Mouse (Mus musculus) activated CD4-positive, CD25-positive, alpha-beta regulatory T cell, adult 4 months (primary cell): Measurements from ENCODE around the gene Arhgap18. TPM values are rescaled to one million over a fixed set of nuclear protein-coding genes. Genes with fewer than 3 reads are reported as not detected.

Experiments
- ATAC-seq: one replicate; pipeline ENCODE4 v1.8.0; 2017
- polyA plus RNA-seq, 2 experiments: library from polyadenylated mRNA; unstranded; fragments of 100-300 nt; shearing (Covaris generic); gene quantifications; one replicate each; pipeline ENCODE4 v1.2.1; 2017

Gene Arhgap18
- polyA plus RNA-seq, 2 experiments from 2014 or later = 34.7 to 37.5 TPM

- no peak for ATAC-seq
These were observed 27.4 kb downstream of the Arhgap18 start for GRCm38 (mm10) chr10:26780581-26780980.

DNA sequence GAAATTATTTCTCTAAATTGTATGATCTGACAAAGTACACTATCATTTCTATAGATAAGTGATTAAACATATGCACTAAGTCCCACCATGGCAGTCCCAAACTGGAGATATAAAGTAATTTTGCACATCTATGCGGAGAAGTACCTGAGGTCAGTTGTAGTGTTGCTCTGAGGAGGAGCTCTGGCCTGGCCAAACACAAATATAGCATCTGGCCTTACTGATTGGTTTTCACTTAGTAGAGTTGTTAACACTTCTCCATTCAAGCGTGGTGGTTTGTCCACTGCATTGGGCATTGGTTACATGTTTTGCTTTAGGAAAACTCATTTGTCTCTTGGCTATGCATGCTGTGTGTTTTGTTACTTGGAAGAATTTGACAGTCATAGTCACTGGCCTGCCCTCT lies 36.5 kb downstream of the Arhgap18 start:
- ATAC-seq = no peak

DNA sequence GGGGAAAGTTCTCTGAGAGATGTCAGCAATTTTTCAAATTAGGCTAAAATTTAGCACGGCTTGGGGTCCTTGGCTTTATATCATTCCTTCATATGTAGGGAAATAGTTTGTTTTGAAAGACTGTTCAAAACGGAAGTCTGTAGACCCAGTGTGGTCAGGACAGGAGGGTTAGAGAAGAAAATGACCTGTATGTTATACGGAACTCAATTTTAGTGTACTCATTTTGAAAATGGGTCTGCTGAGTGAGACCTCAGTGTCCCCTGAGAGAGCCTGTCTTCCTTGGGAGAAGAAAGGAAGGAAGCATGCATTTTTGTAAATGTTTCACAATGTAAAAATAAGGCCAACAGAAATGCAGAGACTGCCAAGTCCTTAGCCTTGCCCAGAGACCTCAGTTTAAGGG lies 38.6 kb downstream of the Arhgap18 start:
- ATAC-seq = no peak

- no peak for ATAC-seq
These were observed 39.8 kb downstream of the Arhgap18 start for GRCm38 (mm10) chr10:26793013-26793412.

DNA sequence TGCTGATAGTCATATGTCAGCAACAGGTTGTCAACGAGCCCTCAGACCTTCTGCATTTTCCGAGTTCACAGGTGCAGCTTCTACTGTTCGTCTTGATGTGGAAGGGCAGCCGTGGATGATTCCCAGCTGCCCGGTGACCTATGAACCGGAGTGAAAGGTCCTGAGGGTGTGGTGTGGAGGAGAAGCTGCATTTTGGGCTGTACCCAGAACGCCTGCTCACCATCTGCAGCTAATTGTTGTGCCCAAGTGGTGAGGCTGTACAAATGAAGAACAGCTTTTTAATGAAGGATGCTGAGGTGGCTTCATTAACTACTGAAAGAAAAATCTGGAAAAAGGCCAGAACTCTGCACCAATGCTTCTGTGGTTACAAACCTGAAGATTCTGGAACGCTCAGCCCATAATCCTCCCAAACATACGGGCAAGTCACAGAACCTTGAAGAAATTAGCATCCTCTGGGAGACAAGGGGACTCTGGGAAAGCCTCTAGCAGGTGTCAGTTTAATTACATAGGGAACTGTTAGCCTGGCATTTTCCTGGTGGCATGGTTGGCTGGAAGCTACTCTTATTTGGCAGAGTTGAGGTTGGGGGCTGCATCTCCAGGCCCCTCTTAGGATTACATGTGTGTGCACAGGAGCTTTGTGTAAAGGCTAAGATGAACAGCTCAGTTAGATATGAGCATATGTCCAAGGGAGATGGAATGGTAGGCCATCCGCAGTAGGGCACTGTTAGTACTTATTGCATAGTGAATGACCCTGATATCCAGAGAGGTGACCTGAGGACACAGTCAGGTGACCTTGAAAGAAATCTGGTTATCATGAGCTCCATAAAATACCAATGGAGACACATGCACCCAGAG lies 43.4 kb downstream of the Arhgap18 start:
- ATAC-seq = no peak

GRCm38 (mm10) chr10:26797287-26797672 lies 44.1 kb downstream of the Arhgap18 start:
- no peak for ATAC-seq

DNA sequence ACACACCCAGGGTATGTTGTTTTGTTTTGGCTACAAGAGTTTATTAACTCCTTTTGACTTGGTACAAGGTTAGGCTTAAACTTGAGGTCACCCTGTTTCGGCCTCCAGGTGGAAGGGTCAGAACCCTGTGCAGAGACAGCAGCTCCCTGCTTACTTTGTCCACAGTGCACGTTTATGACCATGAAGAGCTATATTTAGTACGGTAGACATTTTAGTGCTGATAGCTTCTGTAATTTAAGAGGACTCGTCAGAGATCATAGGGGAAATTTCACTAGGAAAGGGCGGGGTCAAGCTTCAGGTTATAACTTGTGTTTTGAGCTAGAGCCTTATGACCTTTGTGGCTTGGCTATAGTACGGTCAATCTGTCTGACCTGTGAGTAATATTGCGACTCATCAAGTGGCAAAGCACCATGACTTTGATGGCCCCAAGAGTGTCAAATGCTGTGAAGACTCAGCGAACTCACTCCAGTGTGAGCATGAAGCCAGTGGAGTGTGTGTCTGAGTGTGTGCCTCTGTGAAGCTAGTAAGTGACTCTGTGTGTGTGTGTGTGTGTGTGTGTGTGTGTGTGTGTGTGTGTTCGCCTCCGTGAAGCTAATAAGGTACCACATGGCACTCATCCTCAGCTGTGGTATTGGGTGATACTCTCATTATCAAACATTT lies 45.7 kb downstream of the Arhgap18 start:
- ATAC-seq = peak; percentile 45

- ATAC-seq = peak; percentile 83
These were observed 46.4 kb downstream of the Arhgap18 start for GRCm38 (mm10) chr10:26799562-26800051.

GRCm38 (mm10) chr10:26804351-26804983 lies 51.2 kb downstream of the Arhgap18 start:
- ATAC-seq = no peak

GRCm38 (mm10) chr10:26805007-26805406 lies 51.8 kb downstream of the Arhgap18 start:
- no peak for ATAC-seq

DNA sequence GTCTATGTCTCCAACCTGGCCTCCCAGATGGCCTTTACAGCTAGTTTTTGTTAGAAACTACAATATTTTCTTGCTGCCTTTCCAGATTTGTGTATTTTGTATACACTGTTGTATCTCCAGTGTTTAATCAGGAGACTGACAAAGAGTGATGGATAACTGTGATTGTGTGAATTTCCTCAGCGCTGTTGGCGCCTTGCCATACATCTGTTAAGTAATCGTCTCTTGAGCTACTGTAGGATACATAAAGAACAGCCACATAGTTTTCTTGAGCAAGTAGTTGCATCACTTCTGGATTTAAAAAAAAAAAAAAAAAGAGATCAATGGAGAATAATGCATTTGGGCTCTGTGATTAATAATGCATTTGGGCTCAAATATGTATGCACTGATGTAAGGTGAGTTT lies 52.9 kb downstream of the Arhgap18 start:
- ATAC-seq = no peak

DNA sequence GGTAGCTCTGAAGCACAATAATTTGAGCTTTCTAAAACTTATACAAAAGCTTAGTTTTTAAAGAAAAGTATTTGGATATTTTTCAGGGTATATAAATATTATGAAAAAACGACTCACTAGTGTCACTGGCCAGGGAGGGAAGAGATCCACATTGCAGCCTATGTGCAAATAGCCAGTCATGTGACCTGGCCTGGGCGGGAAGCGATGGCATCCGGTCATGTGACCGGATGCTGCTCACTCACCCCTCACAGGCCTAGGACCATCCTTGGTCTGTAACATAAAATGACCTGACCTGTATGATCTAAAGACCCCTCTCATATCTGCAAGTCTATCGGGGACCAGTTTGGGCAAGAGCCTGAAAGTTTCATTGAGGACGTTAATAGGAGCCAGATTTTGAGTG lies 56.8 kb downstream of the Arhgap18 start:
- ATAC-seq = no peak

GRCm38 (mm10) chr10:26810810-26811209 lies 57.6 kb downstream of the Arhgap18 start:
- no peak for ATAC-seq

DNA sequence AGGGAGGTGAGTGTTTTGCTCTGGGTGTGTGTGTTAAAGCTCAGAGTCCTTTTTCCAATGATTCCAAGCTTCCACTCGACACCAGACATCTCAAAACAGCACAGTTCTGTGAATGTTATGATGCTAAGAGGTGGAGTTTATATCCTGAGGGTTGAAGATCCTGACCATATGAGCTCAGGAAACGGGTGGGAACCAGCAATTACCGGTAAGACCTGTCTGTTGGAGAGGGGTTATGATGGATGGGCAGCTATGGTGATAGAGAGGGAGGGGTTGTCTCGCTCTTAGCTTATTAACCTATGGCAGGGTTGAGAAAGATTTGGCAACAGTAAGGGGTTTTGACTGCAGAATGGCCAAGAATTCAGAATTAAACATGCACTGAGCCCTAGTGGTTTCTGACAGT lies 58.1 kb downstream of the Arhgap18 start:
- no peak for ATAC-seq

GRCm38 (mm10) chr10:26815646-26816045 lies 62.4 kb downstream of the Arhgap18 start:
- no peak for ATAC-seq

GRCm38 (mm10) chr10:26820326-26820725 lies 67.1 kb downstream of the Arhgap18 start:
- ATAC-seq = no peak

- no peak for ATAC-seq
These were observed 67.7 kb downstream of the Arhgap18 start for GRCm38 (mm10) chr10:26820936-26821335.

DNA sequence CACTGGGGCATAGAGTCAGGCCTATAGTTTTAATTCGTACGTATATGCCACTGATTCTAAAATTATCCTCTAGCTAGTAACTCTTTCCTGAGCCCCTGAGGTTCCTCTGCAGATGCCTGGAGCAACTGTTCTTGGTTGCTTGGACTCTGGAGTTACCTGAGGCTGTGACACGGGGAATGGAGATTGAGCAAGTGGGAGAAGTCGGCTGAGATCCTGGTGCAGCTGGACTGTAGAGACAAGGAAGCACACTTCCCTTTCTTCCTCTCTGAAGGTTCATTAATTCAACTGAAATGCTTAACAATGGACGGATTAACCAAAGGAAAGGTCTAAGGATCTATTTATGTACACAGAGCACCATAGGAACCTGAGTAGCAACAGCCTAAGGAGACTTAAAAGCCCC lies 70.8 kb downstream of the Arhgap18 start:
- ATAC-seq = no peak

- ATAC-seq = no peak
These were observed 72.1 kb downstream of the Arhgap18 start for GRCm38 (mm10) chr10:26825246-26825889.

DNA sequence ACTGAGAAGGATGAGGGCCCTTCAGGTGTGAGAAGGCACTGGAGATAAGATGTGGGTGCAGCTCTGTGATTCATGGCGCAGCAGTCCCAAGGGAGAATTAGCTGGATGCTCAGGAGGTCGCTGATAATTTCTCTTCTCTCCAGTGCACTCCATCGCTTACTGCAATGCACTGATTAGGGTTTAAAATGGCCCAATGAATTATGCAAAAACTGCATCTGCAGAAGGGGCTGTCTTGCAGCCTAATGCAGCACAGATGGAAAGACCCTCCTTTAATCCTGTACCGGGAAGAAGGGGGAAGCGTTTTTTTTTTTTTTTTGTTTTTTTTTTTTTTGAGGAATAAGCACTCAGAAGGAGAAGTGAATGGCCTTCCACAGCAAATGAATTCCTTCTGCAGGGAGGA lies 74.1 kb downstream of the Arhgap18 start:
- no peak for ATAC-seq

GRCm38 (mm10) chr10:26828412-26829137 lies 75.4 kb downstream of the Arhgap18 start:
- peak; percentile 74 for ATAC-seq

DNA sequence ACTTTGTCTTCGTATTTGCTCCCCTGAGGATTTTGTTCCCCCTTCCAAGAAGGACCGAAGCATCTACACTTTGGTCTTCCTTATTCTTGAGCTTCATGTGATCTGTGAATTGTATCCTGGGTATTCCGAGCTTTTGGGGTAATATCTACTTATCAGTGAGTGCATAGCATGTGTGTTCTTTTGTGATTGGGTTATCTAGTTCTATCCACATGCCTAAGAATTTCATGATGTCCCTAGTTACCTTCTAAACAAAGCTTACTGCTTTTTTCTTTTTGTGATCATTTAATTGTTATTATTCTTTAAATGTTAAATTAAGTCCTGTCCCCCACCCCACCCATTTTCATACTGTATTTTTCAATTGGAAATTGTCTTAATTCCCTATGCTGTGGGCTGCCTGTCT lies 78.8 kb downstream of the Arhgap18 start:
- no peak for ATAC-seq
